Mouse (Mus musculus): Measurements from ENCODE around the gene Qrich1.

DNA sequence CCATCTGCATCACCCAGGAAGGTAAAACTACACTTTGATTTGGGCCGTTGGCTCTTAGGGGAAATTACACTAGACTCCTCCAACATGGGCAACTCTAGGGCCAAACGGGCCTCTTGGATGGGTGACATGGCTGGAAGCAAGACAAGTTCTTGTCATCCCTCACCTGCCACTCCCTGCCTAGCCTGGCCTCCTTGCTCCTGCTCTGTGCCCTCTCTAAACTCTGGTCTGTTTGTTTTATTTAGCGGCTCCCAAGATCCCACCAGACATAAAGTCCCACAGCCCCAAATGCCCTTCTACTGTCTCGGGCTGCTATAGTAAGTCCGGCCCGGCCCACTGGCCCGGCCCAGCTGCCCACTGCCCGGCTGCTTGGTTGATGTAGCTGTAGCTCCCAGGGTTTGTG, 47.1 kb downstream of the Qrich1 start:
- no peak for TF ChIP-seq EP300 (IDR thresholded peaks at IDR 0.05; ENCODE audit: low read depth)
- no peak for TF ChIP-seq CTCF (IDR thresholded peaks at IDR 0.05; ENCODE audit: low read depth)
